Mouse (Mus musculus) macrophage (primary cell): ENCODE results near the gene Nufip2. TPM values are rescaled to one million over a fixed set of nuclear protein-coding genes. Genes with fewer than 3 reads are reported as not detected.

ENCODE experiments used
- H3K27ac ChIP-seq: fragments of 350-480 bp; formaldehyde crosslinking; 2 replicates; pipeline ENCODE4 v1.9.0; 2021
- H3K36me3 ChIP-seq: fragments of 350-480 bp; formaldehyde crosslinking; 2 replicates; pipeline ENCODE4 v1.9.0; 2021; ENCODE audit errors: inconsistent target
- H3K4me3 ChIP-seq: fragments of 350-480 bp; formaldehyde crosslinking; 2 replicates; pipeline ENCODE4 v1.9.0; 2021; ENCODE audit errors: inconsistent target
- H3K79me2 ChIP-seq: fragments of 350-480 bp; formaldehyde crosslinking; 2 replicates; pipeline ENCODE4 v1.9.0; 2021; ENCODE audit errors: inconsistent target
- whole genome bisulfite sequencing: methylation state at CpG from one replicate; pipeline ENCODE4 v1.1.7; 2026; ENCODE audit warnings: inconsistent platforms; ENCODE audit not compliant: missing documents; 5-methylcytosine and 5-hydroxymethylcytosine counted together
- polyA plus RNA-seq: library from polyadenylated mRNA; stranded (reverse); fragments of 250-400 nt; gene quantifications from 3 replicates; pipeline ENCODE4 v1.2.4, GENCODE M21; 2018; ENCODE audit warnings: inconsistent platforms

Gene Nufip2
- polyA plus RNA-seq, 1 experiment from 2014 or later = 22.9 TPM

DNA sequence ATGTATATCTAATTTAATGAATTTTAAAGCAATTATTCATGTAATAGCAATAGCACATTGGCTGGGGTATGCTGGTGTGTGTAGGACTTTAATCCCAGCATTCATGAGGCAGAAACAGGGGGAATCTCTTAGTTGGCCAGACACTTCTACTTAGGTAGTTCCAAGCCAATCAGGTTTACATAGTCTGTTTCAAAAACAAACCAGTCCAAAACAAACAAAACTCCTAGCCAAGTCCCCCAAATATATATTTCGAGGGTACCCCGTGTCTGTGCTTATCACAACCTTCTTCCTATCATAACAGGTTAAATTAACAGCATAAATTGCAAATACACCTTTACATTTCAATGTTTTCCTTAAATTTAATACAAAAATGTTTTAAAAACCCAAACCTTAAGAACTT is 1.1 kb upstream of the Nufip2 start:
- peak overlapping the region; percentile 83 for H3K27ac ChIP-seq
- peaks cover 34% of the 10 kb centered on the region for H3K79me2 ChIP-seq
- H3K36me3 ChIP-seq = no peaks in the 10 kb centered on the region
- peak overlapping the region; percentile 83; the same call in 1 of the 2 replicates for H3K4me3 ChIP-seq
- 100% methylated on average over 1 of the region's 2 CpGs for WGBS

- WGBS = under 1% methylated on average over 30 of the region's 30 CpGs
- peak overlapping the region; percentile 83 for H3K4me3 ChIP-seq
- peaks cover 9% of the 10 kb centered on the region; the same call in 1 of the 2 replicates for H3K36me3 ChIP-seq
Measured at GRCm38 (mm10) chr11:77686346-77686840, 438 bp downstream of the Nufip2 start.

GRCm38 (mm10) chr11:77686841-77687540 is 1.0 kb downstream of the Nufip2 start:
- Histone ChIP-seq H3K4me3 (peak overlapping the region; percentile 83), H3K36me3 (peaks cover 15% of the 10 kb centered on the region; the same call in 1 of the 2 replicates), H3K79me2 (peaks cover 55% of the 10 kb centered on the region), H3K27ac (peak overlapping the region; percentile 83)
- WGBS = under 1% methylated on average over 50 of the region's 76 CpGs

More at GRCm38 (mm10) chr11:77686346-77686840, 438 bp downstream of the Nufip2 start:
- H3K79me2 ChIP-seq = peaks cover 49% of the 10 kb centered on the region
- peak overlapping the region; percentile 83 for H3K27ac ChIP-seq

- Histone ChIP-seq H3K36me3 (peaks cover 21% of the 10 kb centered on the region), H3K27ac (peak overlapping the region; percentile 54), H3K79me2 (peaks cover 61% of the 10 kb centered on the region), H3K4me3 (peak overlapping the region; percentile 55)
- under 1% methylated on average over 13 of the region's 40 CpGs for WGBS
Measured at GRCm38 (mm10) chr11:77687541-77688131, 1.7 kb downstream of the Nufip2 start.

DNA sequence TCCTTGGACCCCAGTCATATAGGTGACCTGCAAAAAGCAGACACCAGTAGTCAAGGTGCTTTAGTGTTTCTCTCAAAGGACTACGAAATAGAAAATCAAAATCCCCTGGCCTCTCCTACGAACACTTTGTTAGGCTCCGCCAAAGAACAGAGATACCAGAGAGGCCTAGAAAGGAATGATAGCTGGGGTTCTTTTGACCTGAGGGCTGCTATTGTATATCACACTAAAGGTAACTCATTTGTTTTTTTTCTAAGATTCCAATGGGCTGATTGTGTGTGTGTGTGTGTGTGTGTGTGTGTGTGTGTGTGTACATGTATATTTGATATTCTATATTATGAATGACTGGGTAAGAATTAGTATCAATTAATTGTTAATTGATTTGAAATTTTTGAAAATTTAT is 7.1 kb downstream of the Nufip2 start:
- Histone ChIP-seq H3K4me3 (no peak overlapping the region), H3K27ac (no peak overlapping the region), H3K36me3 (peaks cover 26% of the 10 kb centered on the region), H3K79me2 (peaks cover 100% of the 10 kb centered on the region)
- WGBS = 94% methylated on average over 3 of the region's 3 CpGs

GRCm38 (mm10) chr11:77697232-77697631 is 11.3 kb downstream of the Nufip2 start:
- 17% methylated on average over 2 of the region's 2 CpGs for WGBS
- H3K36me3 ChIP-seq = peaks cover 14% of the 10 kb centered on the region
- no peak overlapping the region for H3K4me3 ChIP-seq
- peaks cover 100% of the 10 kb centered on the region for H3K79me2 ChIP-seq
- H3K27ac ChIP-seq = no peak overlapping the region

GRCm38 (mm10) chr11:77705920-77706319 is 20.0 kb downstream of the Nufip2 start:
- Histone ChIP-seq H3K4me3 (no peak overlapping the region), H3K36me3 (peaks cover 17% of the 10 kb centered on the region; the same call in 1 of the 2 replicates), H3K27ac (no peak overlapping the region), H3K79me2 (peaks cover 100% of the 10 kb centered on the region)
- WGBS = 64% methylated on average over 3 of the region's 3 CpGs

GRCm38 (mm10) chr11:77709039-77709438 is 23.1 kb downstream of the Nufip2 start:
- H3K4me3 ChIP-seq = no peak overlapping the region
- WGBS = 90% methylated on average over 3 of the region's 3 CpGs
- no peak overlapping the region for H3K27ac ChIP-seq
- H3K36me3 ChIP-seq = peaks cover 17% of the 10 kb centered on the region
- peaks cover 100% of the 10 kb centered on the region for H3K79me2 ChIP-seq

DNA sequence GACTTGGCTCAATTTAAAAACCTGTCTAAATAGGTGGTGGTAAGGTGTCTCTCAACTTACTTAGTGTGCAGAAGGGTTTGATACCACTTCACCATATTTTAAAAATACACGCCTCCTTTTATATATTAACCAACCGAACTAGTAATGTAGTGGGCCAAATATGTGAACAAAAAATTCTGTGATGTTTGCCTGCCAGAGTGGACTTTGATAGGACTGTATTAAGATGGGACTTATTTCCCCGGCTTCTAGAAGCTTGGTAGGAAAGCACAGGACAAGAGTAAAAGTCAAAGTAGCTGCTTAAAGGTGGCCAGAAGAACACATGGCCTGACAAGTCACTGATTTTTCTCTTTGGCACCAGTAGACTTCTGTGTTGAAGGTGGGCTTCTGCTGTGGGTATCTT is 27.8 kb downstream of the Nufip2 start:
- H3K36me3 ChIP-seq = peaks cover 5% of the 10 kb centered on the region; the same call in 1 of the 2 replicates
- WGBS = 89% methylated on average over 3 of the region's 3 CpGs

GRCm38 (mm10) chr11:77719055-77719454 is 33.1 kb downstream of the Nufip2 start:
- no peak overlapping the region for H3K4me3 ChIP-seq
- peaks cover 4% of the 10 kb centered on the region; the same call in 1 of the 2 replicates for H3K36me3 ChIP-seq
- H3K27ac ChIP-seq = no peak overlapping the region
- WGBS = 100% methylated on average over 2 of the region's 2 CpGs
- peaks cover 9% of the 10 kb centered on the region; the same call in 1 of the 2 replicates for H3K79me2 ChIP-seq

More for the DNA sequence above, 27.8 kb downstream of the Nufip2 start:
- Histone ChIP-seq H3K4me3 (no peak overlapping the region), H3K79me2 (peaks cover 62% of the 10 kb centered on the region), H3K27ac (no peak overlapping the region)

- no peaks in the 10 kb centered on the region for H3K79me2 ChIP-seq
- H3K4me3 ChIP-seq = no peak overlapping the region
- H3K36me3 ChIP-seq = no peaks in the 10 kb centered on the region
- WGBS = 96% methylated on average over 4 of the region's 4 CpGs
- H3K27ac ChIP-seq = no peak overlapping the region
Measured at GRCm38 (mm10) chr11:77721389-77721788, 35.4 kb downstream of the Nufip2 start.

DNA sequence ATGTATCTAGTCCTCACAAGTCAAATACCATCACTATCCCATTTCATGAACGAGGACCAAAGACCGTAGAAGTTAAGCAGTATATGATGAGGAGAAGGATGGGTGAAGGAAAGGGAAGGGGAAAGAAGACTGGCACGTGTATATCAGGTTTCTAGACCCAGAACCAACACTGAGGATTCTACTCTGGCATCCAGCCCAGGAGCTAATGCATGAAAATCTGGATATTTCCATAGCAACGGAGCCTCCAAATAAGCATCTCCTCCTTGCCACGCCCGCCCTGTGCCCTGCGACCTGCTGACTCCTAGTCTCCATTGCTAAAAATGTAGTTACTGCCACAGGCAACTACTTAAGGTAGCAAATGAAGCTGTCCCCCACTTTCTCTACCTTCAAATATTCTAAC is 38.8 kb downstream of the Nufip2 start:
- 90% methylated on average over 7 of the region's 7 CpGs for WGBS
- Histone ChIP-seq H3K4me3 (no peak overlapping the region), H3K36me3 (no peaks in the 10 kb centered on the region), H3K27ac (no peak overlapping the region), H3K79me2 (no peaks in the 10 kb centered on the region)

- H3K4me3 ChIP-seq = no peak within 1 kb of the TSS
- H3K27ac ChIP-seq = no peak within 1 kb of the TSS
- H3K36me3 ChIP-seq = no peaks in the 10 kb centered on the region
- no peaks in the 10 kb centered on the region for H3K79me2 ChIP-seq
- 93% methylated on average over 7 of the region's 7 CpGs for WGBS
Measured at GRCm38 (mm10) chr11:77725183-77725582, 39.2 kb downstream of the Nufip2 start, which contains the start of gene Cryba1. TSS of gene Cryba1 (minus strand) at chr11:77725283.

GRCm38 (mm10) chr11:77728587-77728986 is 42.6 kb downstream of the Nufip2 start:
- H3K27ac ChIP-seq = no peak overlapping the region
- 38% methylated on average over 2 of the region's 2 CpGs for WGBS
- H3K36me3 ChIP-seq = no peaks in the 10 kb centered on the region
- no peaks in the 10 kb centered on the region for H3K79me2 ChIP-seq
- H3K4me3 ChIP-seq = no peak overlapping the region

DNA sequence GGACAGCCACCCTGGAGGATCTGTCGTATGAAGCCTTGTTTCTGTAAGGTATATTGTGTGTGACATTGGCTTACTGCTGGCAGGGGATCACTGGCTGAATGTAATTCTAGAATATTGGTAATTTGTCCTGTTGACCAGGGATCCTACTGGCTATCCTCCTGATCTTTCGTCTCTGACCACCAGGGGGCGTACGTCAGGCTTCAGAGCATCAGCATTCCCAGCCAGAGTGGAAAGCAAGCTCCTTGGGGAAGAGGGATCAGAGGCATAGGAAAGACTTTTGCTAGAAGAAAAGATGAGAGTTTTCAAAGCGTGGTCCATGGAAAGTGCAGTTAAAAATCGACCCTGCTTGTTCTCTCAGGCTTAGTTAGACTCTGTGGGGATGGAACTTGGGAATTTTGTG is 51.3 kb downstream of the Nufip2 start:
- no peaks in the 10 kb centered on the region for H3K79me2 ChIP-seq
- no peak overlapping the region for H3K27ac ChIP-seq
- H3K4me3 ChIP-seq = no peak overlapping the region

More for the DNA sequence above, 51.3 kb downstream of the Nufip2 start:
- 3% methylated on average over 6 of the region's 6 CpGs for WGBS
- H3K36me3 ChIP-seq = no peaks in the 10 kb centered on the region
